Mouse (Mus musculus) B cell, adult 67 days (primary cell): ENCODE measurements around the gene Tspyl3. TPM values are rescaled to one million over a fixed set of nuclear protein-coding genes. Genes with fewer than 3 reads are reported as not detected.

ENCODE experiments used
- total RNA-seq, 2 experiments: library from RNA; stranded (reverse); gene quantifications; 4 replicates each; pipeline ENCODE4 v1.2.4; 2023

The Tspyl3 gene
- total RNA-seq = 10 to 100 TPM; 17.9 to 19.4 TPM

GRCm38 (mm10) chr2:153224946-153225594 is at the start of gene Tspyl3:
Gene Tspyl3 (minus strand): TSS chr2:153225441.

GRCm38 (mm10) chr2:153241250-153242014 is 16.2 kb upstream of the Tspyl3 start, which contains the start of the genes Plagl2 and Pofut1:
Gene Plagl2 (minus strand): TSS chr2:153241426.
Gene Pofut1 (plus strand): TSS chr2:153241533.

Other genes with a start within 250 kb of the Tspyl3 start
- gene Pdrg1, start 210.0 kb downstream of the Tspyl3 start, total RNA-seq = 10 to 100 TPM; 64.1 to 91.3 TPM
- gene Xkr7, start 193.6 kb downstream of the Tspyl3 start, total RNA-seq = not detected
- not detected for gene Ccm2l, start 159.5 kb downstream of the Tspyl3 start, total RNA-seq
- gene Hck, start 117.0 kb downstream of the Tspyl3 start, total RNA-seq = 100 to 1,000 TPM; 142 to 161 TPM
- 10 to 100 TPM; 71.6 to 71.8 TPM for gene Tm9sf4, start 64.1 kb downstream of the Tspyl3 start, total RNA-seq
- gene Plagl2, start 16.0 kb upstream of the Tspyl3 start, total RNA-seq = 10 to 100 TPM; 24.7 to 29.7 TPM
- gene Pofut1, start 16.1 kb upstream of the Tspyl3 start, total RNA-seq = 10 to 100 TPM; 34.0 to 37.9 TPM
- 10 to 100 TPM; 19.0 to 20.5 TPM for gene Kif3b, start 66.0 kb upstream of the Tspyl3 start, total RNA-seq
- 10 to 100 TPM; 49.8 to 52.1 TPM for gene Asxl1, start 120.4 kb upstream of the Tspyl3 start, total RNA-seq